Mouse (Mus musculus): ENCODE data around the gene Xpnpep2. TPM values are rescaled to one million over a fixed set of nuclear protein-coding genes. Genes with fewer than 3 reads are reported as not detected.

Gene Xpnpep2
- polyA plus RNA-seq, 1 experiment from 2014 or later, result 2.3 TPM

- no peaks in the 10 kb centered on the region for H3K27me3 ChIP-seq
- no peaks in the 10 kb centered on the region for H3K36me3 ChIP-seq
- H3K4me3 ChIP-seq, result no peak overlapping the region
- H3K4me2 ChIP-seq (replicated peaks), result no peak overlapping the region
- H3K9ac ChIP-seq, result no peak overlapping the region
- 86% methylated on average over 2 of the region's 2 CpGs for WGBS
- no peak for ATAC-seq (ENCODE audit: low FRiP score)
- no peaks in the 10 kb centered on the region for H3K4me1 ChIP-seq
- H3K27ac ChIP-seq, result no peak overlapping the region
- H3K9me3 ChIP-seq (replicated peaks), result no peaks in the 10 kb centered on the region
Measured at GRCm38 (mm10) chrX:48153414-48153813, 44.9 kb downstream of the Xpnpep2 start.

- no peak overlapping the region for H3K4me2 ChIP-seq (replicated peaks)
- H3K4me3 ChIP-seq, result no peak overlapping the region
- no peak overlapping the region for H3K27ac ChIP-seq
- ATAC-seq (ENCODE audit: low FRiP score), result no peak
- H3K9me3 ChIP-seq (replicated peaks), result no peaks in the 10 kb centered on the region
- 58% methylated on average over 2 of the region's 2 CpGs for whole genome bisulfite sequencing
- H3K36me3 ChIP-seq, result no peaks in the 10 kb centered on the region
- H3K9ac ChIP-seq, result no peak overlapping the region
- no peaks in the 10 kb centered on the region for H3K27me3 ChIP-seq
- H3K4me1 ChIP-seq, result no peaks in the 10 kb centered on the region
Measured at GRCm38 (mm10) chrX:48153949-48154348, 45.4 kb downstream of the Xpnpep2 start.

DNA sequence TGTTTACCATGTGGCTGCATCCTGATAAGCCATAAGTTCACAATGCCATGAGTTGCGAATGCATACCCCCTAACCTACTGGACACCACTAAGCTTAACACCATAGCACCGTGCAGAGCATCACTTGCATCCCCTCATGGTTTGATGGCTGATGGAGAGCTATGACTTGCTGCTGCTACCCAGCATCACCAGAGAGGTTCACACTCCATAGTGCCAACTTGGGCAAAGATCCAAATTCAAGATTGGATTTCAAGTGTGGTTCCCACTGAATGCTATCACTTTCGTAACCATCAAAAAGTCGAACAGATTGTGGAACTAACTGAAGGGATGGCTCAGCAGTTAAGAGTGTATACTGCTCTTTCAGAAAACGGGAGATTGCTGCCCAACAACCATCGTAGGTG lies 47.0 kb downstream of the Xpnpep2 start:
- Histone ChIP-seq H3K4me2 (replicated peaks) (no peak overlapping the region), H3K9ac (no peak overlapping the region), H3K27me3 (no peaks in the 10 kb centered on the region), H3K4me1 (no peaks in the 10 kb centered on the region), H3K4me3 (no peak overlapping the region), H3K9me3 (replicated peaks) (no peaks in the 10 kb centered on the region), H3K27ac (no peak overlapping the region), H3K36me3 (no peaks in the 10 kb centered on the region)
- 86% methylated on average over 6 of the region's 6 CpGs for WGBS
- ATAC-seq (ENCODE audit: low FRiP score), result no peak

DNA sequence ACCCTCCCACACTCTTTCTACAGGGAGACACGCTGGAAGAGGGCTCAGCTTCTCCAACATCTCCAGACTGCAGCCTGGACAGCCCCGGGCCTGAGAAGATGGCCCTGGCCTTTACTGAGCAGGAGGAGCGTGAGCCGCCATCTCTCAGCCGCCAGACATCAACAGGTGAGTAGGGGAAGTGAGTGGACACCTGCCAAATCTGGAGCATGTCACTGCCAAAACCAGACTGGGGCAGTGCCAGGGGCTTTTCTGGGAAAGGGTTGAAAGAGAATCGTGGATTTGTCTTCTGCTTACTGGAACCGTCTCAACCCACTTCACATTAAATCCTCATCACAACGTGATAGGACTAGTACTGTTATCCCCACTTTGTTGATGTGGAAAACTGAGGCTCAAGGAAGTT lies 48.9 kb downstream of the Xpnpep2 start:
- no peak overlapping the region for H3K27ac ChIP-seq
- H3K27me3 ChIP-seq, result no peaks in the 10 kb centered on the region
- H3K36me3 ChIP-seq, result no peaks in the 10 kb centered on the region
- no peaks in the 10 kb centered on the region for H3K9me3 ChIP-seq (replicated peaks)
- no peak overlapping the region for H3K9ac ChIP-seq
- H3K4me2 ChIP-seq (replicated peaks), result no peak overlapping the region
- no peaks in the 10 kb centered on the region for H3K4me1 ChIP-seq
- no peak overlapping the region for H3K4me3 ChIP-seq
- 91% methylated on average over 8 of the region's 8 CpGs for WGBS
- no peak for ATAC-seq (ENCODE audit: low FRiP score)

GRCm38 (mm10) chrX:48158229-48158919 lies 49.8 kb downstream of the Xpnpep2 start:
- Histone ChIP-seq H3K27me3 (no peaks in the 10 kb centered on the region), H3K9ac (no peak overlapping the region), H3K4me3 (no peak overlapping the region), H3K36me3 (no peaks in the 10 kb centered on the region), H3K27ac (no peak overlapping the region), H3K9me3 (replicated peaks) (no peaks in the 10 kb centered on the region), H3K4me1 (no peaks in the 10 kb centered on the region), H3K4me2 (replicated peaks) (no peak overlapping the region)
- no peak for ATAC-seq (ENCODE audit: low FRiP score)
- WGBS, result 87% methylated on average over 11 of the region's 11 CpGs

GRCm38 (mm10) chrX:48169892-48170291 lies 61.4 kb downstream of the Xpnpep2 start:
- no peak overlapping the region for H3K27ac ChIP-seq
- H3K4me3 ChIP-seq, result no peak overlapping the region
- no peaks in the 10 kb centered on the region for H3K9me3 ChIP-seq (replicated peaks)
- WGBS, result 17% methylated on average over 1 of the region's 1 CpGs
- H3K36me3 ChIP-seq, result peaks cover 2% of the 10 kb centered on the region; the same call in 1 of the 2 replicates
- no peak overlapping the region for H3K4me2 ChIP-seq (replicated peaks)
- no peaks in the 10 kb centered on the region for H3K27me3 ChIP-seq
- peak; percentile 73; the same call in 1 of the 2 replicates for ATAC-seq (ENCODE audit: low FRiP score)
- no peak overlapping the region for H3K9ac ChIP-seq
- 0 out of 2 replicates have a peak, but pooled peaks cover 2% of the 10 kb centered on the region for H3K4me1 ChIP-seq

GRCm38 (mm10) chrX:48170368-48170767 lies 61.8 kb downstream of the Xpnpep2 start:
- Histone ChIP-seq H3K9me3 (replicated peaks) (no peaks in the 10 kb centered on the region), H3K4me3 (no peak overlapping the region), H3K4me2 (replicated peaks) (no peak overlapping the region), H3K27me3 (no peaks in the 10 kb centered on the region), H3K4me1 (0 out of 2 replicates have a peak, but pooled peaks cover 2% of the 10 kb centered on the region), H3K9ac (no peak overlapping the region), H3K36me3 (peaks cover 7% of the 10 kb centered on the region), H3K27ac (no peak overlapping the region)
- 0 out of 2 replicates have a peak, but pooled peaks have one; percentile 46 for ATAC-seq (ENCODE audit: low FRiP score)
- 44% methylated on average over 1 of the region's 1 CpGs for WGBS

DNA sequence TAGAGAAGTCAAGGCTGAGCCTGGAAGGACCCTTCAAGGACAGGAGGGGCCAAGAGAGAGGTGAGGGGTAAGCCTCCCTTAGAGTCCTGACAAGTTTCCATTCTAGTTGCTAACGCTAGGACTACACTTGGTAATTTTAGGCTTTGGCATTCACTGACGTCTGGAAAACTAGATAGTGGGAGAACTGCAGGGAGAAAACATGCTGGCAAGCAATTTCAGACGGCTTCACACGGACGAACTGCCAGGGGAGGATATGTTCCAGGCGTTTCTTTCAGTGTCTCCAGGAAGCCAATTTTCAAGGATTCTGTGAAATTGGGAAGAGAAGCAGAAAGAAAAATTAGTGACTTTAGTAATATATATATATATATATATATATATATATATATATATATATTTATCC lies 73.3 kb downstream of the Xpnpep2 start:
- no peak overlapping the region for H3K27ac ChIP-seq
- 0 out of 2 replicates have a peak, but pooled peaks cover 4% of the 10 kb centered on the region for H3K36me3 ChIP-seq
- H3K9ac ChIP-seq, result no peak overlapping the region
- no peak overlapping the region for H3K4me3 ChIP-seq
- ATAC-seq (ENCODE audit: low FRiP score), result no peak
- H3K4me1 ChIP-seq, result no peaks in the 10 kb centered on the region
- H3K27me3 ChIP-seq, result no peaks in the 10 kb centered on the region
- H3K9me3 ChIP-seq (replicated peaks), result no peaks in the 10 kb centered on the region
- no peak overlapping the region for H3K4me2 ChIP-seq (replicated peaks)
- 84% methylated on average over 6 of the region's 6 CpGs for WGBS

GRCm38 (mm10) chrX:48184703-48185102 lies 76.2 kb downstream of the Xpnpep2 start:
- Histone ChIP-seq H3K9me3 (replicated peaks) (no peaks in the 10 kb centered on the region), H3K36me3 (no peaks in the 10 kb centered on the region), H3K27ac (no peak overlapping the region), H3K4me2 (replicated peaks) (no peak overlapping the region), H3K4me3 (no peak overlapping the region), H3K4me1 (no peaks in the 10 kb centered on the region), H3K9ac (no peak overlapping the region), H3K27me3 (no peaks in the 10 kb centered on the region)
- WGBS, result 84% methylated on average over 3 of the region's 3 CpGs
- ATAC-seq (ENCODE audit: low FRiP score), result no peak

Other genes starting within 250 kb of the Xpnpep2 start
- gene Smarca1, start 215.8 kb upstream of the Xpnpep2 start, polyA plus RNA-seq (2016; fragmentation: Nextera tagmentation; extraction: Ambion mirVana), result 40.6 and 47.1 TPM in 2 replicates
- 27.0 and 28.4 TPM in 2 replicates for gene Ocrl, start 196.3 kb upstream of the Xpnpep2 start, polyA plus RNA-seq (2016; fragmentation: Nextera tagmentation; extraction: Ambion mirVana)
- 4.4 and 4.6 TPM in 2 replicates for gene Apln, start 73.9 kb upstream of the Xpnpep2 start, polyA plus RNA-seq (2016; fragmentation: Nextera tagmentation; extraction: Ambion mirVana)
- 1.0 and 1.6 TPM in 2 replicates for gene Sash3, start 37.7 kb downstream of the Xpnpep2 start, polyA plus RNA-seq (2016; fragmentation: Nextera tagmentation; extraction: Ambion mirVana)
- 8.0 and 8.3 TPM in 2 replicates for gene Zdhhc9, start 100.2 kb downstream of the Xpnpep2 start, polyA plus RNA-seq (2016; fragmentation: Nextera tagmentation; extraction: Ambion mirVana)
- gene Utp14a, start 148.1 kb downstream of the Xpnpep2 start, polyA plus RNA-seq (2016; fragmentation: Nextera tagmentation; extraction: Ambion mirVana), result 18.7 and 19.7 TPM in 2 replicates
- gene Bcorl1, start 232.6 kb downstream of the Xpnpep2 start, polyA plus RNA-seq (2016; fragmentation: Nextera tagmentation; extraction: Ambion mirVana), result 8.0 and 9.5 TPM in 2 replicates

All from hindbrain, embryonic 12.5 days (tissue).